Comparison of ENCODE assay signal across 9 mouse cellular contexts in the genomic region with DNA sequence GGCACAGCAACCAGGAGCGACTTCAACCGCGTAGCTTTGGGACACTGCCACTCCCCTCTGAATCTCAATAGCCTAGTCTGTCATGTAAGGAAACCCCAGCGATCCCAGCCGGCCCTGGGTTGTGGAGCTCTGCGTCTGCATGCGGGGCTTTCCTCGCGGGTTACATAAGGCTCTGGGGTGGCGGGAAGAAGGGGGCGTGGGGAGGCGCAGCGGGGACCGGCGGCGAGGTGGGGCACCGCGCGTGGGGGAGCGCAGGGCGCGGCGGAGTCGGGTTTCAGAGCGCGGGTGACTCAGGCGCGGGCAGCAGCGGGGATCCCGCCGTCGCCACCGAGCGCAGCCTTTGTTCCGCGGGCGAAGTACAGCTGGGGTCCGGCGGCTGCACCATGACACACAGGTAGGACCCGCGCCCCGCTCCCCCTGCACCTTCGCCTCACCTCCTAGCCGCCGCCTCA. TPM values are rescaled to one million over a fixed set of nuclear protein-coding genes. Genes with fewer than 3 reads are reported as not detected.
A peak's percentile ranks its signal among the peaks of the same experiment; 100 is the strongest.
DNase-seq lines count a peak whose midpoint lies in the region; ATAC-seq lines count a peak whose summit lies in the region.
"Had no signal": no experiment of that assay in that cellular context is flagged by ENCODE, and none has a peak within 500 bp of the region (broad histone marks: within the 10 kb centered on the region; RNA-seq: fewer than 3 reads in every experiment).

Gene Col15a1, plus strand, starts transcription at position 193 of the 452 bp plus-strand sequence.

- peak within 1 kb of the TSS; percentile 84 for H3K4me2 ChIP-seq in kidney, embryonic 15.5 days
- H3K4me2 ChIP-seq in hindbrain, embryonic 13.5 days, result peak within 1 kb of the TSS; percentile 80
- peak within 1 kb of the TSS; percentile 65 for H3K4me2 ChIP-seq in midbrain, embryonic 15.5 days

- H3K9me3 ChIP-seq in kidney, embryonic 15.5 days (replicated peaks), result no peaks in the 10 kb centered on the region
- H3K9me3 ChIP-seq in hindbrain, embryonic 13.5 days, result no peaks in the 10 kb centered on the region
- H3K9me3 ChIP-seq in midbrain, embryonic 15.5 days, result no peaks in the 10 kb centered on the region

- H3K27ac ChIP-seq in kidney, embryonic 15.5 days, result no peak within 1 kb of the TSS
- H3K27ac ChIP-seq in hindbrain, embryonic 13.5 days, result no peak within 1 kb of the TSS
- no peak within 1 kb of the TSS for H3K27ac ChIP-seq in midbrain, embryonic 15.5 days
- H3K27ac ChIP-seq: liver, embryonic 14.5 days had no signal

- H3K4me1 ChIP-seq in kidney, embryonic 15.5 days, result peaks cover 37% of the 10 kb centered on the region
- H3K4me1 ChIP-seq in hindbrain, embryonic 13.5 days (replicated peaks), result peaks cover 14% of the 10 kb centered on the region
- peaks cover 9% of the 10 kb centered on the region for H3K4me1 ChIP-seq in midbrain, embryonic 15.5 days

- H3K27me3 ChIP-seq in kidney, embryonic 15.5 days, result peaks cover 68% of the 10 kb centered on the region
- peaks cover 66% of the 10 kb centered on the region for H3K27me3 ChIP-seq in hindbrain, embryonic 13.5 days
- H3K27me3 ChIP-seq in midbrain, embryonic 15.5 days (replicated peaks), result peaks cover 42% of the 10 kb centered on the region

- WGBS in kidney, embryonic 15.5 days, result under 1% methylated on average over 45 of the region's 45 CpGs
- under 1% methylated on average over 43 of the region's 45 CpGs for WGBS in hindbrain, embryonic 13.5 days
- under 1% methylated on average over 45 of the region's 45 CpGs for WGBS in midbrain, embryonic 15.5 days

- DNase-seq in kidney, postnatal 10 days, result no peak
- DNase-seq in adrenal gland, postnatal 10 days, result peak; percentile 22
- DNase-seq in gastrocnemius, adult 18-20 months (ENCODE audit: low spot score), result no peak
- DNase-seq in spleen, postnatal 36 days (ENCODE audit: low spot score in 2 of 2), result no peak

- H3K36me3 ChIP-seq in kidney, embryonic 15.5 days, result no peaks in the 10 kb centered on the region
- no peaks in the 10 kb centered on the region for H3K36me3 ChIP-seq in hindbrain, embryonic 13.5 days
- H3K36me3 ChIP-seq in midbrain, embryonic 15.5 days (replicated peaks), result no peaks in the 10 kb centered on the region

- H3K9ac ChIP-seq in kidney, embryonic 15.5 days, result peak within 1 kb of the TSS; percentile 38
- peak within 1 kb of the TSS; percentile 76 for H3K9ac ChIP-seq in hindbrain, embryonic 13.5 days
- peak within 1 kb of the TSS; percentile 58 for H3K9ac ChIP-seq in midbrain, embryonic 15.5 days
- H3K9ac ChIP-seq: liver, embryonic 14.5 days had no signal

- H3K4me3 ChIP-seq in kidney, embryonic 15.5 days (replicated peaks), result peak within 1 kb of the TSS; percentile 55
- peak within 1 kb of the TSS; percentile 57 for H3K4me3 ChIP-seq in hindbrain, embryonic 13.5 days
- peak within 1 kb of the TSS; percentile 51 for H3K4me3 ChIP-seq in midbrain, embryonic 15.5 days

- ATAC-seq in kidney, embryonic 15.5 days (replicated peaks; ENCODE audit: low FRiP score), result peak; percentile 20; the same call in 1 of the 2 replicates
- peak; percentile 62 for ATAC-seq in hindbrain, embryonic 13.5 days (ENCODE audit: low FRiP score)
- peak; percentile 63; the same call in 1 of the 2 replicates for ATAC-seq in midbrain, embryonic 15.5 days (replicated peaks)
- no peak for ATAC-seq in granulocyte monocyte progenitor cell, adult 5-6 weeks (replicated peaks; ENCODE audit: poor library complexity, severe bottlenecking)

RNA-seq across cellular contexts. Expression of gene Col15a1, which starts in this region (rescaled TPM):
- 21.9 and 24.0 TPM in 2 replicates for polyA plus RNA-seq in kidney, embryonic 15.5 days (2015; fragmentation: Nextera tagmentation; extraction: Ambion mirVana)
- total RNA-seq in adrenal gland, postnatal 10 days (2021), result 100 to 1,000 TPM; 109 to 154 TPM
- 10 to 100 TPM; 21.8 to 25.9 TPM for total RNA-seq in gastrocnemius, adult 18-20 months (2021)
- polyA plus RNA-seq in hindbrain, embryonic 13.5 days (2015; fragmentation: Nextera tagmentation; extraction: Ambion mirVana), result 2.9 and 3.7 TPM in 2 replicates
- polyA plus RNA-seq in midbrain, embryonic 15.5 days (2015; fragmentation: Nextera tagmentation; extraction: Ambion mirVana), result 3.8 and 4.5 TPM in 2 replicates
- not detected in 2 replicates for total RNA-seq in granulocyte monocyte progenitor cell, adult 5-6 weeks (2014; fragmentation: Nextera tagmentation)
- total RNA-seq in granulocyte monocyte progenitor cell, adult 5-6 weeks (2017), result not detected in 2 replicates

Comparison
In these comparisons a context has a peak if more than half of its experiments do, and no peak if none do; other contexts are left out.
1. RNA of gene Col15a1 (total RNA-seq): 109 to 154 TPM in adrenal gland, postnatal 10 days and 21.8 to 25.9 TPM in gastrocnemius, adult 18-20 months; not detected in granulocyte monocyte progenitor cell, adult 5-6 weeks; every median in the first group is over 10 times any median in the second.
2. RNA of gene Col15a1 (total RNA-seq): 109 to 154 TPM in adrenal gland, postnatal 10 days; 21.8 to 25.9 TPM in gastrocnemius, adult 18-20 months; every median in the first group is over 4 times any median in the second.
3. Peak in every context shown above with its lines, with median percentiles within 50 percentile points of each other: H3K4me2 ChIP-seq, H3K4me3 ChIP-seq and H3K9ac ChIP-seq.